Mouse (Mus musculus): ENCODE data around the gene Vmn2r100. TPM values are rescaled to one million over a fixed set of nuclear protein-coding genes. Genes with fewer than 3 reads are reported as not detected.

The Vmn2r100 gene
- polyA plus RNA-seq (2015; fragmentation: Nextera tagmentation; extraction: Ambion mirVana): not detected in 2 replicates

GRCm38 (mm10) chr17:19504432-19504831 is at the start of gene Vmn2r100:
Gene Vmn2r100 (plus strand): TSS chr17:19504732.
- H3K27me3 ChIP-seq (replicated peaks): no peaks in the 10 kb centered on the region
- no peaks in the 10 kb centered on the region for H3K36me3 ChIP-seq
- no peak within 1 kb of the TSS for H3K27ac ChIP-seq
- no peak for ATAC-seq
- no peak within 1 kb of the TSS for H3K9ac ChIP-seq
- H3K4me1 ChIP-seq (replicated peaks): no peaks in the 10 kb centered on the region
- no peaks in the 10 kb centered on the region for H3K9me3 ChIP-seq
- no peak within 1 kb of the TSS for H3K4me2 ChIP-seq (replicated peaks)
- H3K4me3 ChIP-seq (replicated peaks): no peak within 1 kb of the TSS

- no peak for ATAC-seq
- no peaks in the 10 kb centered on the region for H3K27me3 ChIP-seq (replicated peaks)
- no peak overlapping the region for H3K27ac ChIP-seq
- no peaks in the 10 kb centered on the region for H3K36me3 ChIP-seq
- H3K4me1 ChIP-seq (replicated peaks): no peaks in the 10 kb centered on the region
- H3K9me3 ChIP-seq: no peaks in the 10 kb centered on the region
- H3K4me2 ChIP-seq (replicated peaks): no peak overlapping the region
- no peak overlapping the region for H3K4me3 ChIP-seq (replicated peaks)
- H3K9ac ChIP-seq: no peak overlapping the region
Measured at GRCm38 (mm10) chr17:19482866-19483265, 21.7 kb upstream of the Vmn2r100 start.

GRCm38 (mm10) chr17:19576927-19577326 is 72.4 kb downstream of the Vmn2r100 start, which contains the start of gene Vmn2r101:
Gene Vmn2r101 (plus strand): TSS chr17:19577227.
- no peaks in the 10 kb centered on the region for H3K36me3 ChIP-seq
- H3K9me3 ChIP-seq: no peaks in the 10 kb centered on the region; the same call in 1 of the 2 replicates
- ATAC-seq: no peak
- no peak within 1 kb of the TSS for H3K27ac ChIP-seq
- H3K27me3 ChIP-seq (replicated peaks): no peaks in the 10 kb centered on the region
- H3K4me3 ChIP-seq (replicated peaks): no peak within 1 kb of the TSS
- H3K4me1 ChIP-seq (replicated peaks): no peaks in the 10 kb centered on the region
- H3K4me2 ChIP-seq (replicated peaks): no peak within 1 kb of the TSS
- no peak within 1 kb of the TSS for H3K9ac ChIP-seq

Other genes starting within 250 kb of the Vmn2r100 start
- not detected in 2 replicates for gene Vmn2r99, start 142.8 kb upstream of the Vmn2r100 start, polyA plus RNA-seq (2015; fragmentation: Nextera tagmentation; extraction: Ambion mirVana)
- not detected in 2 replicates for gene Vmn2r101, start 72.5 kb downstream of the Vmn2r100 start, polyA plus RNA-seq (2015; fragmentation: Nextera tagmentation; extraction: Ambion mirVana)
- not detected in 2 replicates for gene Vmn2r102, start 155.6 kb downstream of the Vmn2r100 start, polyA plus RNA-seq (2015; fragmentation: Nextera tagmentation; extraction: Ambion mirVana)